Mouse (Mus musculus) forebrain, embryonic 14.5 days (tissue): Measurements from ENCODE around the gene Ccni. TPM values are rescaled to one million over a fixed set of nuclear protein-coding genes. Genes with fewer than 3 reads are reported as not detected.

Experiments used
- ATAC-seq: fragments of 200-750 bp; cut with Nextera tagmentation; 2 replicates; pipeline ENCODE4 v1.8.0; 2017; ENCODE audit warnings: mild to moderate bottlenecking, moderate library complexity
- DNase-seq: peaks from one replicate; pipeline ENCODE4 v3.0.0-alpha.2; 2015; ENCODE audit warnings: low spot score
- H3K27ac ChIP-seq: fragments of 300-500 bp; sonication (generic); 2 replicates; pipeline ENCODE4 v1.5.1; 2014; ENCODE audit warnings: low read depth, mild to moderate bottlenecking, control low read depth, low read length, moderate library complexity
- H3K27me3 ChIP-seq: fragments of 300-500 bp; sonication (generic); replicated peaks from 2 replicates; pipeline ENCODE4 v1.6.1; 2014; ENCODE audit warnings: low read length, control low read depth, mixed read lengths; ENCODE audit not compliant: control insufficient read depth, insufficient read depth
- H3K36me3 ChIP-seq: fragments of 300-500 bp; sonication (generic); 2 replicates; pipeline ENCODE4 v1.6.1; 2014; ENCODE audit warnings: low read length, control low read depth; ENCODE audit not compliant: control insufficient read depth, insufficient read depth
- H3K4me1 ChIP-seq: fragments of 300-500 bp; sonication (generic); 2 replicates; pipeline ENCODE4 v1.6.1; 2014; ENCODE audit warnings: antibody characterized with exemption, low read length, control low read depth; ENCODE audit not compliant: control insufficient read depth, insufficient read depth
- H3K4me2 ChIP-seq: fragments of 300-500 bp; sonication (generic); 2 replicates; pipeline ENCODE4 v1.6.1; 2014; ENCODE audit warnings: mild to moderate bottlenecking, control low read depth, low read length
- H3K4me3 ChIP-seq: fragments of 300-500 bp; sonication (generic); 2 replicates; pipeline ENCODE4 v1.5.1; 2014; ENCODE audit warnings: low read depth, low read length, control low read depth
- H3K9ac ChIP-seq: fragments of 300-500 bp; sonication (generic); 2 replicates; pipeline ENCODE4 v1.6.1; 2014; ENCODE audit warnings: mild to moderate bottlenecking, low read length, control low read depth, moderate library complexity
- H3K9me3 ChIP-seq: fragments of 300-500 bp; sonication (generic); replicated peaks from 2 replicates; pipeline ENCODE4 v1.6.1; 2016; ENCODE audit warnings: low read length, control low read depth, mixed read lengths; ENCODE audit not compliant: control insufficient read depth
- WGBS: fragments of 180-500 bp; shearing (Covaris S2); extraction: QIAGEN DNeasy Blood & Tissue Kit; methylation state at CpG from one replicate; pipeline ENCODE4 v1.1.7; 2014; 5-methylcytosine and 5-hydroxymethylcytosine counted together
- polyA plus RNA-seq: library from polyadenylated mRNA; unstranded; fragments of >200 nt; fragmentation: Nextera tagmentation; extraction: Ambion mirVana; gene quantifications from 2 replicates; pipeline ENCODE4 v1.2.1, GENCODE M21; 2014

Gene Ccni
- polyA plus RNA-seq, 1 experiment from 2014 or later: 209 TPM

- Histone ChIP-seq H3K4me3 (no peak overlapping the region), H3K4me2 (no peak overlapping the region), H3K27me3 (no peaks in the 10 kb centered on the region), H3K27ac (no peak overlapping the region), H3K9me3 (no peaks in the 10 kb centered on the region), H3K36me3 (peaks cover 53% of the 10 kb centered on the region), H3K4me1 (no peaks in the 10 kb centered on the region; the same call in 1 of the 2 replicates), H3K9ac (no peak overlapping the region)
- DNase-seq: no peak
- ATAC-seq: no peak
- WGBS: 87% methylated on average over 4 of the region's 4 CpGs
Measured at GRCm38 (mm10) chr5:93152451-93152850, 53.8 kb downstream of the Ccni start.

DNA sequence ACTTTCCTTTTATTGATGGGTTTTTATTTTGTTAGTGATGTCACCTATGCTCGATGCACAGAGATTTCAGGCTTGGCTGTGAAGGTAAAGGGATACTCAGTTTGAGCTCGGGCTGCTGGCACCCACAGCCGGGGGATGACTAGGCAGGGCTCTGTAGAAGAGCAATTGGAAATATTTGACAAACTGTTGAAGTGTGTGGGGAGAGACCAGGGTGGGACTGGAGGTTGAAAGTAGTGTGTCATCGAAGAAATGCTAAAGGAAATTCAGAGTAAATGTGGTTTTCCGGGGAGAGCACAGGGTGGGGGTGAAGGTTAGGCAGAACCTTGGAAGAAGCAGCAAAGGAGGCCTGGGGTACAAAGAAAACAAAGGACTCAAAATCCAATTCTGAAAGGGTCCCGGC is 54.3 kb downstream of the Ccni start:
- peaks cover 48% of the 10 kb centered on the region for H3K36me3 ChIP-seq

GRCm38 (mm10) chr5:93149969-93150777 is 56.1 kb downstream of the Ccni start:
- H3K27me3 ChIP-seq: no peaks in the 10 kb centered on the region
- H3K9me3 ChIP-seq: no peaks in the 10 kb centered on the region
- WGBS: 83% methylated on average over 12 of the region's 12 CpGs
- H3K4me2 ChIP-seq: no peak overlapping the region
- ATAC-seq (no peak), DNase-seq (no peak)
- peaks cover 4% of the 10 kb centered on the region; the same call in 1 of the 2 replicates for H3K4me1 ChIP-seq
- H3K27ac ChIP-seq: no peak overlapping the region
- no peak overlapping the region for H3K9ac ChIP-seq
- peaks cover 33% of the 10 kb centered on the region for H3K36me3 ChIP-seq
- H3K4me3 ChIP-seq: no peak overlapping the region

More for the DNA sequence above, 54.3 kb downstream of the Ccni start:
- Histone ChIP-seq H3K4me2 (no peak overlapping the region), H3K27ac (no peak overlapping the region), H3K4me3 (no peak overlapping the region), H3K4me1 (no peaks in the 10 kb centered on the region; the same call in 1 of the 2 replicates), H3K9me3 (no peaks in the 10 kb centered on the region), H3K9ac (no peak overlapping the region), H3K27me3 (no peaks in the 10 kb centered on the region)
- peak; percentile 5; the same call in 1 of the 2 replicates for ATAC-seq
- WGBS: 64% methylated on average over 6 of the region's 6 CpGs
- no peak for DNase-seq

GRCm38 (mm10) chr5:93145504-93145903 is 60.8 kb downstream of the Ccni start:
- H3K4me3 ChIP-seq: no peak overlapping the region
- H3K27ac ChIP-seq: no peak overlapping the region
- peaks cover 12% of the 10 kb centered on the region for H3K4me1 ChIP-seq
- H3K9me3 ChIP-seq: no peaks in the 10 kb centered on the region
- H3K27me3 ChIP-seq: no peaks in the 10 kb centered on the region
- no peak overlapping the region for H3K4me2 ChIP-seq
- no peak for ATAC-seq
- peaks cover 40% of the 10 kb centered on the region for H3K36me3 ChIP-seq
- WGBS: 69% methylated on average over 6 of the region's 6 CpGs
- no peak for DNase-seq
- no peak overlapping the region for H3K9ac ChIP-seq

GRCm38 (mm10) chr5:93144874-93145273 is 61.4 kb downstream of the Ccni start:
- Histone ChIP-seq H3K9ac (no peak overlapping the region), H3K36me3 (peaks cover 38% of the 10 kb centered on the region), H3K9me3 (no peaks in the 10 kb centered on the region), H3K4me3 (no peak overlapping the region), H3K27me3 (no peaks in the 10 kb centered on the region), H3K4me1 (peaks cover 12% of the 10 kb centered on the region), H3K27ac (no peak overlapping the region), H3K4me2 (no peak overlapping the region)
- 4% methylated on average over 5 of the region's 5 CpGs for WGBS
- ATAC-seq (no peak), DNase-seq (peak; percentile 50)

DNA sequence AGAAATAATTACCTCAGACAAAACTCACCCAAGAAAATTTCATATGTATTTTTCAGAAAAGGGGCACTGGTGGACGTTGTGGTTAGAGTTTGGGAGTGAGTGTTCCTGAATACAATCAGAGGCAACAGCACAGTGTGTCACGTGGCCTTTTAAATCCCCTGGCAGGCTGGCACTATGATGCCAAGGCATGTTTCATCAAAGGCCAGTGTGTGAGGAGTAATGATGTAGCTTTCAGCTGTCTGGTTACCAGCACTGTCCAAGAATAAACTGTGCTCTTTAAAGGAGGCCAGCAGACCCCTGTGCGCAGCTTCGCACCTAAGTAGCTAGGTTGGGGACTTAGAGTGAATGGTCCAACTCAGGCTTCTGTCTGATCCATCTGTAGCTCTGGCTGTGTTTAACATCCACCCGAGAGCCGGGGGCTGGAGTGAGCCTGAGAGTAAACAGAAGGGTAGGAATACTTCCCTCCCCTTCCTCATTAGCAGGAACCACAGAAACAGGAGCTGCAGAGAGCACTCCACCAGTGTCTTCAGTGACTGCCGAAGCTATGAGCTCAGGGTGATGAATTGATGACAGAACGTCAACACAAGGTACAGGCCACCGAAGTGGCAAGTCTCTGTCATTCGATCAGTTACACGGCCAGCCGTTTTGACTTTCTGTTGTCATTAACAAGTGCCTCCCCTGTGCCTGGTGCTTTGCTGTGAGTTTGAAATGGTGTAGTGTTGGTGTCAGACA is 62.8 kb downstream of the Ccni start:
- H3K9me3 ChIP-seq: no peaks in the 10 kb centered on the region
- no peak overlapping the region for H3K4me3 ChIP-seq
- H3K27me3 ChIP-seq: no peaks in the 10 kb centered on the region
- 62% methylated on average over 12 of the region's 12 CpGs for WGBS
- H3K4me2 ChIP-seq: no peak overlapping the region
- DNase-seq: peak; percentile 49
- peak; percentile 62 for ATAC-seq
- H3K9ac ChIP-seq: no peak overlapping the region
- peaks cover 12% of the 10 kb centered on the region for H3K4me1 ChIP-seq
- H3K36me3 ChIP-seq: peaks cover 39% of the 10 kb centered on the region; the same call in 1 of the 2 replicates
- no peak overlapping the region; the same call in 1 of the 2 replicates for H3K27ac ChIP-seq

- peaks cover 12% of the 10 kb centered on the region for H3K4me1 ChIP-seq
- H3K27me3 ChIP-seq: no peaks in the 10 kb centered on the region
- no peak overlapping the region for H3K27ac ChIP-seq
- DNase-seq (no peak), ATAC-seq (no peak)
- no peak overlapping the region for H3K9ac ChIP-seq
- H3K9me3 ChIP-seq: no peaks in the 10 kb centered on the region
- no peak overlapping the region for H3K4me3 ChIP-seq
- no peak overlapping the region for H3K4me2 ChIP-seq
- whole genome bisulfite sequencing: 78% methylated on average over 5 of the region's 5 CpGs
- H3K36me3 ChIP-seq: peaks cover 36% of the 10 kb centered on the region; the same call in 1 of the 2 replicates
Measured at GRCm38 (mm10) chr5:93140747-93141146, 65.5 kb downstream of the Ccni start.

GRCm38 (mm10) chr5:93139350-93139749 is 66.9 kb downstream of the Ccni start:
- DNase-seq (no peak), ATAC-seq (no peak)
- peaks cover 36% of the 10 kb centered on the region; the same call in 1 of the 2 replicates for H3K36me3 ChIP-seq
- 96% methylated on average over 9 of the region's 9 CpGs for WGBS
- H3K4me2 ChIP-seq: no peak overlapping the region
- no peaks in the 10 kb centered on the region for H3K9me3 ChIP-seq
- H3K27ac ChIP-seq: no peak overlapping the region
- H3K4me3 ChIP-seq: no peak overlapping the region
- H3K9ac ChIP-seq: no peak overlapping the region
- 0 out of 2 replicates have a peak, but pooled peaks cover 2% of the 10 kb centered on the region for H3K4me1 ChIP-seq
- no peaks in the 10 kb centered on the region for H3K27me3 ChIP-seq
